Mouse (Mus musculus) ES-CJ7 (cell line): ENCODE data around the gene Glrx5.

Experiments
- DNase-seq: peaks from one replicate; pipeline ENCODE4 v3.0.0; 2011; ENCODE audit warnings: low read depth, low spot score

Gene Glrx5

DNA sequence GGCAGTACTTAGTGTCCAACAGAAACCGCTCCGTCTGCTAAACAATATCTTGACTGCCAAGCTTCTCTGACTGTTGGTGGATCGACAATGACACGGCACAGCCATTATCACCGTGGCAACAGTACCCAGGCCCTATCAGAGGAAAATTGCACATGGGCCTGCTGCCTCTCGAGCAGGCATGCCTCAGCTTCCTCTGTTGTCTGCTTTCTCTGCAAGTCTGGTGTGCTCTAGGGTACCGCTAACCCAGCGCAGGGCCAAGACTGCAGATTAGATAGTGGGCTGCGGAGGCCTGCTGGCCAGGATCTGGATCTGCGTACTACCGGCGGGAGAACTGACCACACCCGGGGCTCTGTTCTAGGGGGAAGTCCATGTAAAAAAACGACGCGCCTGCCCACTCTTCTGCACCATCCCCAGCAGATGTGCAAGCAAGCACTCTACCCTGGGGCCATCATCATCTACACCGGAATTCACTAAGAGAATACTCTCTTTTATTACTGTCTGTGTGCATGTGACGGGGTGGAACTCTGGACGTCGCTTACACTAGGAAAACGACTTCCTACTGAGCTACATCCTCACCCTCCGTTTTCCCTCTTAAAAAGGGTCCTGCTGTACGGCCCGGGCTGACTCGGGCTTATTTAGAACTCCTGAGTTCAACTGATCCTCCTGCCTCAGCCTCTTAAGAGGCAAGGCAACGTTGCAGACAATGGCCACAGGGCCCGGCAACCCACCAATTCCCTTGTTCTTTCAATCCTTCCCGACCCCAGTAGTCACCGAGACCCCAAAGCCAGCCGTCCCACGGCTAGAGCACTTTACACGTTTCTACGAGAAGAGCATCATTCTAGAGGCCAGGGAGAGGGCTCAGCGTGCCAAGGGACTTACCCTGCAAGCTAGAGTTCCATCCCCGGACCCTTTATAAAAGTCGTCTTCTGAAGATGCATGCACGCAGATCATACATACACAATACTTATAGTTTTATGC lies 1.1 kb upstream of the Glrx5 start:
- no peak for DNase-seq

GRCm38 (mm10) chr12:105032832-105033775 lies 616 bp downstream of the Glrx5 start:
- DNase-seq = no peak

GRCm38 (mm10) chr12:105034130-105034769 lies 1.8 kb downstream of the Glrx5 start:
- no peak for DNase-seq

DNA sequence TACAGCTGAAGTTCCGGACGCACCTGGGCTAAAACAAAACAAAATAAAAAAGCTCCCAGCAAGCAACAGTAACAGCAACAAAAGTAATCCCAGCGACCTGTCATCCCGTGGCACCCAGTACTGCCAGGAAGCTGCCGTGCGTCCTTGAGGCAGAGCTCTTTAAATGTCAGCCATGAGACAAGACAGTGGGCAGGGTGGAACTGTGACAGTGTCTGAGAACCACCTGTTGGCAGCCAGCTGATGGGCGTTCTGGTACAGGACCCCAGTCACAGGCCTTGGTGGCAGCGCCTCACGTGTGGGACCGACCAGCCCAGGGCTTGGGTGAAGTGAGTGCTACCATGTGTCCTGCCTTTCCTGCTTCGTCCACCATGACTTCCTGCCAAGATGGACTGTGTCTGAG lies 5.7 kb downstream of the Glrx5 start:
- no peak for DNase-seq

DNA sequence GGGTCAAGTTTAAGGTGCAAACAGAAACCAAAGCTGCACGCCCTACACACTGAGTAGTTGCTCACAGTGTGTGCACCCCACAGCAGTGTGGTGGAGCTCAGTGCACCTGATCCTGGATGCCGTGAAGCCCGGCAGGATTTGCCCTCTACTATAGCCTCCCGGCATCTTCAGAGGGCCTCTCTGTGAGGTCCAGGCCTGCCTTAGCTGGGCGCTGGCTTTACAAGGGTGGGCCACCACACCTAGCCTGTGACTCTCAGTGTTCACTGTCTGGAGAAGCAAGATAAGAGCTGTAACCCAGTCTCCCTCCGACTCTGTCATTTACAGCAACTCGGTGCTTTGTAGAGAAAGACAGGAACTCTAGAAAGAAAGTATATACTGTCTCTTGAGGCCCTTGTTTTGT lies 6.4 kb downstream of the Glrx5 start:
- no peak for DNase-seq

GRCm38 (mm10) chr12:105039578-105040289 lies 7.2 kb downstream of the Glrx5 start:
- no peak for DNase-seq

DNA sequence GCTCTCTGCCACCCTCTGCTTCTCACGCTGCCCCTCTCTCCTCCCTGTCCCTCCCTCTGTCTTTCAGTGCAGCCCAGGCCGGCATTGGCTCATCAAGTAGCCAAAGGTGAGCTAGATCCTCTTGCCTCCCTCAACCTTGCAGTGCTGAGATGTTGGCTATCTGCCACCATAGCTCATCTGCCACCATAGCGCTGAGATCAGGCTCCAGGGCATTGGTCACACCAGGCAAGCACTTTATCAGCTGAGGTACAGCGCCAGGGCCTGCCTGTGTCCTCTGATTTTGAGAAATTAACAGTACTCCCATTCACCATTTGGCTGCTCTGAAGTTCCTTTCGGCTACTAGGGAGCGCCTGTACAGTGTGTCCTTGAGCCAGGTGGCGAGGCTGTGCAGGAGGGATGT lies 8.5 kb downstream of the Glrx5 start:
- DNase-seq = no peak

- no peak for DNase-seq
Observed at GRCm38 (mm10) chr12:105043081-105043480, 10.6 kb downstream of the Glrx5 start.

GRCm38 (mm10) chr12:105044775-105045174 lies 12.3 kb downstream of the Glrx5 start:
- no peak for DNase-seq

- DNase-seq = no peak
Observed at GRCm38 (mm10) chr12:105048301-105048863, 15.9 kb downstream of the Glrx5 start.

DNA sequence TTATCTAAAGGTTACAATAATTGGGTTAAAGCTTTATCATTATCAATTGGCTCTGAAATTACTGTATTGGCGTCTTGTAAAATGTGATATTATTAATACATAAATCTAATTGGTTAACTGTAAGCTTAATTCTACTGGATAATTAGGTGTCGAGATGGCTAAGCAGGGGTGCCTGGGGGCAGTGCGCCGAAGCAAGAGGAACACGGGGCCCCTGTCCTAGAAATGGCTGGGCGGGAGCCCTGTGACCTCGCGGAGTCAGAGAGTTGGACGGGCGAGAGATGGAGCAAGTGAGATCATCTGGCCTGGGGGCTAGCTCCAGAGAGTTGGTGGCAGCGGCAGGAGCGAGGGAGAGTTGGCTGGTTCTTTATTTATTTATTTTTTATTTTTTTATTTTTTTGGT lies 17.3 kb downstream of the Glrx5 start:
- DNase-seq = no peak

DNA sequence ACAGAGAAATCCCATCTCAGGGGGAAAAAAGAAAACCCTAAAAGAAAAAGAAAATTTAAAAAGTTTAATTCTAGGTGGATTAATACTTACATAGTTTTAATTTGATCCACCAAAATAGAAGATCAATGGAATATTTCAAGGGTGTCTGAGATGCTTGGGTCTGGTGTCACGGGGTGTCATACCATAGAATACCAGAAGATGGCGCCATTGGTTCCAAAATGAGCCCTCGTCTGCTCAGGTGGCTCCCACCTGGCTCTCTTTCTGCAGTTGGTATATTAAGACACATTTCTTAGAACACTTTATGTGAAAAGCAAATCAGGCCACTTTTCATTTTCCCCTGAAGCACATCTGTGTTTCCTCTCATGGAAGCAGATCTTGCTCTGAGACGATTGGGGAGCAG lies 18.4 kb downstream of the Glrx5 start:
- DNase-seq = peak; percentile 61

GRCm38 (mm10) chr12:105054041-105054440 lies 21.6 kb downstream of the Glrx5 start:
- DNase-seq = peak; percentile 78

DNA sequence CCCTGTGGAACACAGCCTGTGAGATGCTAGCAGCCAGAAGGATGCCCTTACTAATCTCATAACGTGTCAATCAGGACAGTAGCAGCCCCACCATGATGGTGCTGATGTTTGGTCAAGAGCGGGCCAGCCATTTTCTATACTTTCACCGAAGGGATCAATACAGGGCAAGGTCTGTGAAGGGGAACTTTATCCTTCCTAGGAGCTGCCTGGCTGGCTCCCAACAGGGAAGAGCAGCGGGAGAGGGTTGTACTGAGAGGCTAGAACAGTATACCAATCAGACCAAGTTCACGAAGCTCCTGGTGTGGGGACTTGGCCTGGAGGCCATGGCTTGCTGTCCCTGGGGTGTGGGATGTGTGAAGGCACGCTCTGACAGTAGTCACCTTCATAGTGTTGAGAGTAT lies 22.8 kb downstream of the Glrx5 start:
- DNase-seq = no peak

DNA sequence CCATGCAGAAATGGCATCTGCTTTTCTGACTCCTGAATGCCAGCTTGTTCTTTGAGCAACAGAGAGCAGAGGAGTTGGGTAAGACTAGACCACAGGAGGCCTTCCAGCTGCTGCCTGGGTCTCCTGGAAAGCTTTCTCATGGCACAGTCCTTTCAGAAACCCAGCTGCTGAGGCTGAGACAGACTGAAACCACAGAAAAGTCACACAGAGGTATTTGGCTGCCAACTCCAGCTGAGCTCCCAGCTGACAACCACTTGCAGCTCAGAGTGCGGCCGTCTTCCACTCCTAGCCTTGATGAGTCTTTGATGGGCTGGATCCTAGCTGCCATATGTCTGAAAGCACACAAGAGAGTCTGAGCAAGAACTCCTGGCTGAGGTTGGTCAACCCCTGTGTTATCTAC lies 27.5 kb downstream of the Glrx5 start:
- no peak for DNase-seq

GRCm38 (mm10) chr12:105063201-105064134 lies 31.0 kb downstream of the Glrx5 start:
- DNase-seq = peak; percentile 89

DNA sequence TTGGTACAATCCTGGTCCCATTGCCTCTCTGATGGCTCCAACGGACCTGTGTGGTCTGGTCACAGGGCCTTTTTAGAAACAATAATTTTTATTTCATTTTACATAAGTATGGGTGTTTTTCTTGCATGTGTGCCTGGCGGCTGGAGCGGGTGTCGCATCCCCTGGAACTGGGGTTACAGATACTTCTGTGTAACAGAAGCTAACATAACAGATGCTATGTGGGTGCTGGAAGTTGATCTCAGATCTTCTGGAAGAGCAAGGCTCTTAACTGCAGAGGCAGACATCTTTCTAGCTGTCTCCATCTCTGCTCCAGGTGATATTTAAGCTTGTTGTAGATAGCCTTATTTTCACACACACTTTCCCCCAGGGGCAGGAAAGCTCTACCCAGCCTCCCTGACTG lies 31.7 kb downstream of the Glrx5 start:
- no peak for DNase-seq

- DNase-seq = no peak
Observed at GRCm38 (mm10) chr12:105065119-105065518, 32.6 kb downstream of the Glrx5 start.

DNA sequence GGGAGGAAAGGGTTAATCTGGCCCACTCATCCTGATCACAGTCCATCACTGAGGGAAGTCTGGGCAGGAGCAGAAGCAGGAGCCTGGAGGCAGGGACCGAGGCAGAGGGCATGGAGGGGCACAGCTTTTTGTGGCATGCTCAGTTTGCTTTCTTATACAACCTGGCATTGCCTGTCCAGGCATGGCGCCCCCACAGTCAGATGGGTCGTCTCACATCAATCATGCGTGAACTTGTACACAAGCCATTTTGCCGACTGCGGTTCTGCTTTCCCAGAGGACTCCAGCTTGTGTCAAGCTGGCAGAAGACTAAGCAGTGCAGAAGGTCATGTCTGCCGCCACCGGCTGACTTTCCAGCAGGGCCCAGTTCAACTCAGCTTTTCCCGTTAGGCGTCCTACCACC lies 34.0 kb downstream of the Glrx5 start:
- DNase-seq = no peak

- DNase-seq = no peak
Observed at GRCm38 (mm10) chr12:105068911-105069310, 36.4 kb downstream of the Glrx5 start.
